Mouse (Mus musculus) neural tube, embryonic 12.5 days (tissue): ENCODE results near the gene Nhsl1. TPM values are rescaled to one million over a fixed set of nuclear protein-coding genes. Genes with fewer than 3 reads are reported as not detected.

Experiments used
- ATAC-seq: fragments of 200-750 bp; cut with Nextera tagmentation; 2 replicates; pipeline ENCODE4 v1.8.0; 2017; ENCODE audit warnings: low read depth, mild to moderate bottlenecking, moderate TSS enrichment, moderate library complexity; ENCODE audit not compliant: low FRiP score
- H3K27ac ChIP-seq: fragments of 300-500 bp; sonication (generic); 2 replicates; pipeline ENCODE4 v1.5.1; 2016
- H3K27me3 ChIP-seq: fragments of 300-500 bp; sonication (generic); replicated peaks from 2 replicates; pipeline ENCODE4 v1.6.1; 2016; ENCODE audit warnings: mild to moderate bottlenecking
- H3K36me3 ChIP-seq: fragments of 300-500 bp; sonication (generic); 2 replicates; pipeline ENCODE4 v1.6.1; 2016; ENCODE audit warnings: mild to moderate bottlenecking
- H3K4me1 ChIP-seq: fragments of 300-500 bp; sonication (generic); 2 replicates; pipeline ENCODE4 v1.6.1; 2016
- H3K4me2 ChIP-seq: fragments of 300-500 bp; sonication (generic); replicated peaks from 2 replicates; pipeline ENCODE4 v1.6.1; 2016; ENCODE audit warnings: mild to moderate bottlenecking
- H3K4me3 ChIP-seq: fragments of 300-500 bp; sonication (generic); 2 replicates; pipeline ENCODE4 v1.5.1; 2016
- H3K9ac ChIP-seq: fragments of 300-500 bp; sonication (generic); 2 replicates; pipeline ENCODE4 v1.6.1; 2016; ENCODE audit warnings: mild to moderate bottlenecking
- H3K9me3 ChIP-seq: fragments of 300-500 bp; sonication (generic); 2 replicates; pipeline ENCODE4 v1.6.1; 2016; ENCODE audit warnings: mild to moderate bottlenecking
- WGBS: fragments of 180-500 bp; shearing (Covaris S2); methylation state at CpG from one replicate; pipeline ENCODE4 v1.1.7; 2016; 5-methylcytosine and 5-hydroxymethylcytosine counted together
- polyA plus RNA-seq: library from polyadenylated mRNA; unstranded; fragments of >200 nt; fragmentation: Nextera tagmentation; extraction: Ambion mirVana; gene quantifications from 2 replicates; pipeline ENCODE4 v1.2.1, GENCODE M21; 2016

The Nhsl1 gene
- polyA plus RNA-seq, 1 experiment from 2014 or later = 18.9 TPM

DNA sequence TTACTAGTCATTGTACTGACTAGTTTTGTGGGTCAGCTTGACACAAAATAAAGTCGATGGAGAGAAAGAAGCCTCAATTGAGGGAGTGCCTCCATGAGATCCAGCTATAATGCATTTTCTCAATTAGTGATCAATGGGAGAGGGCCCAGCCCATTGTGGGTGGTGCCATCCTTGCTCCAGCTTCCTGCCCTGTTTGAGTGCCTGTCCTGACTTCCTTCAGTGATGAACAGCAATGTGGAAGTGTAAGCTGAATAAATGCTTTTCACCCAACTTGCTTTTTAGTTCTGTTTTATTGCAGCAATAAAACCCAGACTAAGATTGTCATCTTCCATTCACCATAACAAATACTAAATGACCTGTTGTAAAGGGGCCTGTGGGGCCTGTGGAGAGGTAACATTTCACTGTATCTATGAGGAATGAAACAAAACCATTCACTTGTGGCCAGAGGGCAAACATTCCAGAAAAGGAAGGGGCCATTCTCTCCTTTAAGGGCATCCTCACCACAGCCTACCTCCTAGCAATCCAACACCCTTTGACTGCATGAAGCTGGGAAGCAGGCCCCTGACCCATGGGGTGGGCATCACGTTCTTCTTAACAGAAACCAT, 189.2 kb downstream of the Nhsl1 start:
- ATAC-seq = no peak
- H3K27me3 ChIP-seq = no peaks in the 10 kb centered on the region
- no peaks in the 10 kb centered on the region for H3K9me3 ChIP-seq
- no peak overlapping the region for H3K27ac ChIP-seq
- H3K4me3 ChIP-seq = no peak overlapping the region
- no peak overlapping the region for H3K4me2 ChIP-seq
- H3K4me1 ChIP-seq = peaks cover 23% of the 10 kb centered on the region
- peaks cover 7% of the 10 kb centered on the region for H3K36me3 ChIP-seq
- 7% methylated on average over 2 of the region's 2 CpGs for WGBS
- no peak overlapping the region for H3K9ac ChIP-seq

DNA sequence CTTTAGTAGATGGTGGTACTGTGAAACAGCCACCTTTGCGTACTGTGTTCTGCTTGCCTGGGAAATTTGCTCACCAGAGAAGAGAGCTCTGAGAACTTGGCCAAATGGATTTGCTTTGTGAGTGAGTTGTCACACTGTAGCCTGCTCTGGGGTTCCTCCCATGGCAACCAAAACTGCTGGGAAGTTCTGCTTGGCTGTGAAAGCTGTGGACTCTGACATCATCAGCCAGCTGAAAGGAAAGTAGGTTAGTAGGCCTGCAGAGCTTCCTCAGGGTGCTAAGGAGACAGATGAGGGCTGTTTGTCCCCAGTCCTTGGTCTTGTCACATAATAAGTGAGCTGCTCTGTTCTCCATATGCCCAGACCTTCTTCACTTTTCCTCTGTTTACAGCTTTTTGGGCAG, 189.8 kb downstream of the Nhsl1 start:
- no peak for ATAC-seq
- no peak overlapping the region for H3K27ac ChIP-seq
- peaks cover 7% of the 10 kb centered on the region for H3K36me3 ChIP-seq
- no peak overlapping the region for H3K4me2 ChIP-seq
- peaks cover 23% of the 10 kb centered on the region for H3K4me1 ChIP-seq
- no peak overlapping the region for H3K4me3 ChIP-seq
- 44% methylated on average over 1 of the region's 1 CpGs for WGBS
- no peaks in the 10 kb centered on the region for H3K9me3 ChIP-seq
- no peaks in the 10 kb centered on the region for H3K27me3 ChIP-seq
- no peak overlapping the region for H3K9ac ChIP-seq

DNA sequence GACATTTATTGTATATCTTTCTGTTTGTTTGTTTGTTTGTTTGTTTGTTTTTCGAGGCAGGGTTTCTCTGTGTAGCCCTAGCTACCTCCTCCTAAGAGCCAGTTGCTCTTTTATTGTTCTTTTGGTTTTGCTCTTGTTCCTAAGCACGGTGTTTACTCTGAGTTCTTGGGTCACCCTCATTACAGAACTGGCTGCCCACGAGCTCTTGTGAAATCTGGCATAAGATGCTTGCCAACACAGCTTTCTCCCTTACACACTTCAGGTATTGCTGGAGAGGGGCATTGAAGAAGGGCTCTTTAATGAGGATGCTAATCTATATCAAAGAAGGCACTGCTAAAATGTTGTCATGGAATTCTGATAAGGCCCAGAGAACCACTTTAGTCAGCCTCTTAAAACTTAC, 191.9 kb downstream of the Nhsl1 start:
- Histone ChIP-seq H3K9me3 (no peaks in the 10 kb centered on the region), H3K4me2 (no peak overlapping the region), H3K4me3 (no peak overlapping the region), H3K36me3 (peaks cover 5% of the 10 kb centered on the region), H3K9ac (no peak overlapping the region), H3K27me3 (no peaks in the 10 kb centered on the region), H3K4me1 (peaks cover 19% of the 10 kb centered on the region), H3K27ac (no peak overlapping the region)
- ATAC-seq = no peak
- 80% methylated on average over 3 of the region's 3 CpGs for WGBS

DNA sequence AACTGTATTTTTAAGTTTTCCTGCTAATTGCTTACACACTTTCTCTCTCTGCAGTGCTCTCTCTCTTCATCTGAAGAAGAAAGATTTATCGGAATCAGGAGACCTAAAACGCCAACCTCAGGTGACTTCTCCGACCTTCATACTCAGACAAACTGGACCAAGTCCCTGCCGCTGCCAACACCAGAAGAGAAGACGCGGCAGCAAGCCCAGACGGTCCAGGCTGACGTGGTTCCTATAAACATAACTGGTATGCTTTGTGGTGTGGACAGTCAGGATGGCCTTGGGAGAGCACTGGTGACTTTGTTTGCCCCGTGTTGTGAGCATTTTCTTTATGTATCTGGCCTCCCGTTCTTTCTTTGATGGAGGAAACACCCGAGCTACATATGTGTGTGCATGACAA, 192.7 kb downstream of the Nhsl1 start:
- H3K27me3 ChIP-seq = no peaks in the 10 kb centered on the region
- ATAC-seq = no peak
- H3K4me1 ChIP-seq = peaks cover 13% of the 10 kb centered on the region
- no peak overlapping the region for H3K27ac ChIP-seq
- H3K4me3 ChIP-seq = no peak overlapping the region
- H3K36me3 ChIP-seq = peaks cover 5% of the 10 kb centered on the region
- H3K9me3 ChIP-seq = no peaks in the 10 kb centered on the region
- 95% methylated on average over 11 of the region's 11 CpGs for WGBS
- no peak overlapping the region for H3K4me2 ChIP-seq
- no peak overlapping the region for H3K9ac ChIP-seq

DNA sequence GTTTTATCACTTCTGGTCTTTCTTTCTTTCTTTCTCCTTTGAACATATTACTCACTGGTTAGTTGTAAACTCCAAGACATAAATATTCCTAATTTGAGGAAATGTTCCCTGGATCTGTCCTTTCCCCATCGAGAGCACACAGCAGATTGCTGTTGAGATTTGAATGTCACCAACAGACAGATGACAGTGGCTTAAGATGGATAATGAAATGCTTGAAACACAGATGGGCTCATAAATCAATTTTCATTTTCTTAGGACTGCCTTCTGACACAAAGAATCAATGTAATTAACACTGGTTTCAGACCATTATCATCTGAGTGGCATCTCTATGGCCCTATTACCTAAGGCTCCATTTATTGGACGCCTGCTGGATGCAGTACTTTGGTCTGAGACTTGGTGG, 203.8 kb downstream of the Nhsl1 start:
- H3K9me3 ChIP-seq = no peaks in the 10 kb centered on the region
- H3K4me1 ChIP-seq = no peaks in the 10 kb centered on the region
- no peak overlapping the region for H3K27ac ChIP-seq
- H3K27me3 ChIP-seq = no peaks in the 10 kb centered on the region
- no peak overlapping the region for H3K9ac ChIP-seq
- WGBS = 65% methylated on average over 2 of the region's 2 CpGs
- H3K36me3 ChIP-seq = peaks cover 38% of the 10 kb centered on the region
- no peak overlapping the region for H3K4me3 ChIP-seq
- H3K4me2 ChIP-seq = no peak overlapping the region
- ATAC-seq = no peak

DNA sequence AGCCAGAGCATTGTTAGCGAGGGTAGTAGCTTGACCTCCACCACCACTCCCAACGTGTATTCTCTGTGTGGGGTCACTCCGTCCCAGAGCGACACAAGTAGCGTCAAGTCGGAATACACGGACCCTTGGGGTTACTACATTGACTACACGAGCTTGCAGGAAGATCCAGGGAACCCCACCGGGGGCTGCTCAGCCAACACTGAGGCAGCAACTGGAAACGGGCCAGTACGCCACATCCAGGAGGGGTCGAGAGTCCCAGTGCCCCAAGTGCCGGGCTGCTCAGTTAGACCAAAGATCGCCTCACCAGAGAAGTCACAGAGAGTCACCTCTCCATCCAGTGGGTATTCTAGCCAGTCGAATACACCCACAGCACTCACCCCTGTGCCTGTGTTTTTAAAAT, 206.5 kb downstream of the Nhsl1 start:
- ATAC-seq = no peak
- no peak overlapping the region for H3K9ac ChIP-seq

DNA sequence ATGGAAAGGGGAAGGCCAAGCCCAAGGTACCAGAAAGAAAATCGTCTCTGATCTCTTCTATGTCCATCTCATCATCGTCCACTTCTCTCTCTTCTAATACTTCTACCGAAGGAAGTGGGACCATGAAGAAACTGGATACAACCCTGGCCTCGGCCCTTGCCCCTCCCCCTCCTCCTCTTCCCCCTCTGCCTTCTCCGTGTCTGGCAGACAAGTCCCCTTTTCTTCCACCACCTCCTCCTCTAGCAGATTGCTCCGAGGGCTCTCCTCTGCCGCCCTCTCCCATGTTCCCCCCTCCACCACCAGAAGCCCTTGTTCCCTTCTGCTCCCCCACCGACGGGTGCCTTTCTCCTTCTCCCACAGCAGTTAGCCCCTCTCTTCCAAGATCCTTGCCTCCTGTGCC, 206.9 kb downstream of the Nhsl1 start:
- Histone ChIP-seq H3K4me2 (no peak overlapping the region), H3K36me3 (peaks cover 35% of the 10 kb centered on the region), H3K4me1 (no peaks in the 10 kb centered on the region), H3K4me3 (no peak overlapping the region), H3K9me3 (no peaks in the 10 kb centered on the region), H3K9ac (no peak overlapping the region), H3K27ac (no peak overlapping the region), H3K27me3 (no peaks in the 10 kb centered on the region)
- no peak for ATAC-seq
- WGBS = 62% methylated on average over 9 of the region's 9 CpGs

More for the DNA sequence above, 206.5 kb downstream of the Nhsl1 start:
- Histone ChIP-seq H3K4me1 (no peaks in the 10 kb centered on the region), H3K9me3 (no peaks in the 10 kb centered on the region), H3K36me3 (peaks cover 37% of the 10 kb centered on the region), H3K4me3 (no peak overlapping the region), H3K4me2 (no peak overlapping the region), H3K27ac (no peak overlapping the region), H3K27me3 (no peaks in the 10 kb centered on the region)
- 86% methylated on average over 15 of the region's 15 CpGs for WGBS

DNA sequence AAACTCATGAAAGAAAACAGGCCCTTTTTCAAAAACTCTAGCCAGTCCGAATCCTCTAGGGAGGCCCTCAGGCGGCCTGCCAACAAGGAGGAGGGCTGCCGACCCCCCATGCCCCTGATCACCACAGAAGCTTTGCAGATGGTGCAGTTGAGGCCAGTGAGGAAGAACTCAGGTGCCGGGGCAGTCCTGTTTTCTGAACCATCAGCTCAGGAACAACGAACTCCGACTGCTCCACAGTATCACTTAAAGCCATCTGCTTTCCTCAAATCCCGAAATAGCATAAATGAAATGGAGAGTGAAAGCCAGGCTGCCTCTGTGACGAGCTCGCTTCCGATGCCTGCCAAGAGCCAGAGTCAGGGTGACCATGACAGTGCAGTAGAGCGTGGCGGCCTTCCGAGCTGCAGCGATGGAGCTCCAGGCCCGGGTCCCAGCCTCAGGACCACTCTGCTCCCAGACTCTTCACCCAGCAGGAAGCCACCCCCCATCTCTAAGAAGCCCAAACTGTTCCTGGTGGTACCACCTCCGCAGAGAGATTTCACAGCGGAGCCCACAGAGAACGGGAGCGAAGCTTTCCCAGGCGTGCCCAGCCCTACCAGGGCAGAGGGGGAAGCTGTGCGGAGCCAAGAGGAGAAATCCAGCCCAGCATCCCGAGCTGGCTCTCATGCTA, 207.5 kb downstream of the Nhsl1 start:
- H3K36me3 ChIP-seq = peaks cover 36% of the 10 kb centered on the region
- no peak overlapping the region for H3K9ac ChIP-seq
- no peaks in the 10 kb centered on the region for H3K27me3 ChIP-seq
- WGBS = 77% methylated on average over 22 of the region's 22 CpGs
- H3K9me3 ChIP-seq = no peaks in the 10 kb centered on the region
- no peak overlapping the region for H3K4me2 ChIP-seq
- ATAC-seq = 0 out of 2 replicates have a peak, but pooled peaks have one; percentile 10
- H3K4me3 ChIP-seq = no peak overlapping the region
- H3K4me1 ChIP-seq = no peaks in the 10 kb centered on the region
- H3K27ac ChIP-seq = no peak overlapping the region

DNA sequence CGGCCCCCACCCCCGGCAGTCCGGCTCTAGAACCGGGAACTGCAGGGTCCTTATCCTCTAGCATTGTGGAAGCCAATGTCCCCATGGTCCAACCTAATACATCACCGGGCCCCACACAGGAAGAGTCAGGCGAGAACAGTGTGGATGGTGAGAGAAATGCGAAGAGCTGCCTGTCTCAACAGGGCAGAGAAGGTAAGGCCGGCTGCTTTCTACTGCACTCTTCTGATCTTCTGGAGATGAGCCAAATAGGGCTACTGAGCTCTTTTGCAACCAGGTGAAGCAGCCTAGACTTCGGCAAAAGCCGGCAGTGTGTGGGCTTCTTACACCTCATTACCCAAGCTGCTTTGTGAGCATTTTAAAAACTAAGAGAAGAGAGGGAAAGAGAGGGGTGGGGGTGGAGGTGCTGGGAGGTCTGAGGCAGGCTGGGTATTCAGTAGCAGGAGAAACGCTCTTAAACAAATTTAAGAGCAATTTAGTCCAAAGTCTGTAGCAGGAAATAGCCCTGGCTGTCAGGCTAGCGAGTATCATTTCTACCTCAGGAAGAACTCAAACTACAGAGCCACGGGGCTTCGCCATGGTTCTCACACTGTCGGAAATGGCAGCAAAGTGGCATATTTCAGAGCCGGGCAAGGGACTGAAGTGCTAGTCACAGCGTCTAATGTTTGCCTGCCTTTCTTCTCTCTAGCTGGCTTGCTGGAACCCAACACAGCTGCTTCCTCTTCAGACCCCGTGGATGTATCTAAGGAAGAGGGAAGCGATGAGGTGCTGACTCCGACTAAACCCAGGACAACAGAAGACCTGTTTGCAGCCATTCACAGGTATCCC, 208.3 kb downstream of the Nhsl1 start:
- no peaks in the 10 kb centered on the region for H3K4me1 ChIP-seq
- 0 out of 2 replicates have a peak, but pooled peaks have one; percentile 8 for ATAC-seq
- no peak overlapping the region for H3K27ac ChIP-seq
- no peak overlapping the region for H3K4me3 ChIP-seq
- H3K9me3 ChIP-seq = no peaks in the 10 kb centered on the region
- H3K36me3 ChIP-seq = peaks cover 43% of the 10 kb centered on the region
- H3K27me3 ChIP-seq = no peaks in the 10 kb centered on the region
- H3K4me2 ChIP-seq = no peak overlapping the region
- H3K9ac ChIP-seq = no peak overlapping the region
- 69% methylated on average over 20 of the region's 20 CpGs for WGBS

DNA sequence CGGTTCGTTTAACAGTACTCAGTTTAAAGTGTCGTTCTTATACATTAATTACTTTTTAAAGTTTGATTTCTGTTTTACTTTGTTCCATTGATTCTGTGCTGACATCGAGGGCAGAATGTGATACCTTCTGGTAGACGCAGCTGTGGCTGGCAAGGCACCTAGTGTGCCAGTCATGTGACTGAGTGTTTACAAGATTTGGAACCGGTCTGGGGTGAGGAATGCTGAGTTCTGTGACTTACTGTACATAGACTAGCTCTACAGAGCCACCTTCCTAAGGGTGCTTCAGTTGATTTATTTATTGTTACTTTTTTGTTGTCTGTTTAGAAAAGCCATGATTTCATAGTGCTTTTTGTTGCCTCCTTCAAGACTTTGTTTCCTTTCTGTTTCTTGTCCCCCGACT, 209.0 kb downstream of the Nhsl1 start:
- H3K9ac ChIP-seq = no peak overlapping the region
- no peaks in the 10 kb centered on the region for H3K9me3 ChIP-seq
- 80% methylated on average over 7 of the region's 7 CpGs for WGBS
- H3K4me2 ChIP-seq = no peak overlapping the region
- H3K4me1 ChIP-seq = no peaks in the 10 kb centered on the region
- no peaks in the 10 kb centered on the region for H3K27me3 ChIP-seq
- no peak overlapping the region for H3K4me3 ChIP-seq
- ATAC-seq = no peak
- no peak overlapping the region for H3K27ac ChIP-seq
- H3K36me3 ChIP-seq = peaks cover 46% of the 10 kb centered on the region

DNA sequence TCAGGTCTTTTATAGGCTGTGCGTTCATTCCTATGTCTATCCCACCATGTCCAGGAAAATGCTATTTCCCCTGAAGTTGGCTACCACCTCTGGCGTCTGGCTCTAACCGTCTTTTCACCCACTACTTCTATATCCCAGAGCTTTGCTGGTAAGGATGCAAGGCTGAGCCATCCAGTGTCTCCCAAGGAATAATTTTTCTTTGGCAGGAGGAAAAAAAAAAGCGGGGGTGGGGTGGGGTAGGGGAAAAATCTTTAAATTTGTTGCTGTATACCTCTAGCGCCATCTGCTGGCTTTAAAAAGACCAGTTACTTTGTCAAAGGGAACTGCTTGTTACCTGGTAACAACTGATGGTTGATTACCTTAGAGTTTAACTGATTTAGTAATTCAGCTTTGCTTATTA, 209.7 kb downstream of the Nhsl1 start:
- WGBS = 49% methylated on average over 5 of the region's 5 CpGs

DNA sequence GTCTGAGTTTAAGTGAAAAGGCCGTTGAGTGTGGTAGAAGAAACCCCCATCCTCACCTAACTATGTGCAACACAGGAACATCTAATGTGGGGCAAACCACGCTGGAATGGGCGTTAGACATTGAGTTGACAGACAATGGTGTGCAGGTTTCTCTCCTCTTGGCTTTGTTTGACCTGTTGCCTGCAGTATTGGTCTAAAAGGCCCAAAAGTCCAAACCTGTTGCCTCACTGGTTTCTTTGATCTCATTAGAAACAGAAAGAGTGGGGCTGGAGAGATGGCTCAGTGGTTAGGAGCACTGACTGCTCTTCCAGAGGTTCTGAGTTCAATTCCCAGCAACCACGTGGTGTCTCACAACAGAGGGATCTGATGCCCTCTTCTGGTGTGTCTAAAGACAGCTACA, 210.4 kb downstream of the Nhsl1 start:
- ATAC-seq = no peak
- no peak overlapping the region for H3K27ac ChIP-seq
- no peak overlapping the region for H3K4me2 ChIP-seq
- no peaks in the 10 kb centered on the region for H3K9me3 ChIP-seq
- peaks cover 44% of the 10 kb centered on the region for H3K36me3 ChIP-seq
- H3K27me3 ChIP-seq = no peaks in the 10 kb centered on the region
- H3K4me3 ChIP-seq = no peak overlapping the region
- no peak overlapping the region for H3K9ac ChIP-seq
- WGBS = 86% methylated on average over 4 of the region's 4 CpGs
- H3K4me1 ChIP-seq = no peaks in the 10 kb centered on the region

More for the DNA sequence above, 209.7 kb downstream of the Nhsl1 start:
- no peak overlapping the region for H3K4me2 ChIP-seq
- no peaks in the 10 kb centered on the region for H3K9me3 ChIP-seq
- no peaks in the 10 kb centered on the region for H3K4me1 ChIP-seq
- no peak overlapping the region for H3K27ac ChIP-seq
- no peak overlapping the region for H3K9ac ChIP-seq
- H3K36me3 ChIP-seq = peaks cover 46% of the 10 kb centered on the region
- no peaks in the 10 kb centered on the region for H3K27me3 ChIP-seq
- ATAC-seq = no peak
- H3K4me3 ChIP-seq = no peak overlapping the region
